Mouse (Mus musculus): ENCODE data around the gene S100a13.

Gene S100a13

DNA sequence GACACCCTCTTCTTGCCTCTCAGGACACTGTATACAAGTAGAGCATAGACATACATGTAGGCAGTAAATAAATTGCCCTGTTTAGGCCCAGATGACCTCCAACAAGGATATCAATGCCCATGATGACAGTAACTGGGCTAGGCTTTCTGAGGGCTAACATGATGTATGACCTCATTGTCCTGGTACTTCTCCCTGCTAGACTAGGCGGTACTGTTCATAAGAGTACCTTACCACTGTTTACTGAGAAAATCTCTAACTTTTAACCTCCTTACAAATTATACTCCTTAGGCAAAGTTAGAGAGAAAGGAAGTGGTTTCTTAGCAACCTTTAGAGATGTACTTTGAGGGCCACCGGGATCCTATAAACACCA is 36.2 kb downstream of the S100a13 start:
- DNase-seq (ENCODE audit: extremely low read depth, low read depth) = no peak

DNA sequence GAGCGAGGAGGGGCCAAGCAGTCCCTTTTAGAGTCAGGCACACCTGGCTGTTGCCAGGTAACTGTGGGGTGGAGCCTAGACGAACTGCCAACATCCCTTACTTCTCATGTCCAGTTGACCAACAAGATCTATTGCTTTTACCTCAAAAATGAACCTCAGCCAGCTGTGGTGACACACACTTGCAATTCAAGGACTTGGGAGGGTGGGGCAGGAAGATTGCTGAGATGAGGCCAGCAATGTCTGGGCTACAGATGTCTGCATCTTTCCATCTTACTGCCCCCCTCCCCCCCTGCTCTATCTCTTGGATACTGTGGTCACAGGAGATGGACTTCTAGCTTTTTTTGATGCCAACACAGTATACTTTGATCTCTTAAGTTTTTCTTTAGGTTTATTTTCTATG is 38.0 kb downstream of the S100a13 start:
- DNase-seq (ENCODE audit: extremely low read depth, low read depth) = no peak

DNA sequence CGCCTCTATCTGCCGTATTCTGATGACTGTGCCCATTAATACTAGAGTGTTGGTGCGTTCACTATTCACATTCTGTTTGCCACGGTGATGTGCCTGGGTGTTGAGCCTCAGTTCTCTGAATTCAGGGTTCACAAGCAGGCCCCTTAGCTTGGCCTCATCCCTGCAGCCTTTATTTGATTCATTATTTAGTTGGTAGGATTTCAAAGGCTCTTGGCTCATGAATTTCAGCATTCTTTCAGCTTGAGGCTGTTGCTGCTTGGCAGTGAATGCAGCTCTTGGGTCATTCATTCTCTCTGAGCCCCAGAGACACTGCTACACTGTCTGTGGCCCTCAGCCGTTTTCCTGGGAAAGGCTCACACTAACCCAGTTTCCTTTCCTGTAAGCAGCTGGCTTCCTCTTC is 41.7 kb downstream of the S100a13 start:
- DNase-seq (ENCODE audit: extremely low read depth, low read depth) = no peak

DNA sequence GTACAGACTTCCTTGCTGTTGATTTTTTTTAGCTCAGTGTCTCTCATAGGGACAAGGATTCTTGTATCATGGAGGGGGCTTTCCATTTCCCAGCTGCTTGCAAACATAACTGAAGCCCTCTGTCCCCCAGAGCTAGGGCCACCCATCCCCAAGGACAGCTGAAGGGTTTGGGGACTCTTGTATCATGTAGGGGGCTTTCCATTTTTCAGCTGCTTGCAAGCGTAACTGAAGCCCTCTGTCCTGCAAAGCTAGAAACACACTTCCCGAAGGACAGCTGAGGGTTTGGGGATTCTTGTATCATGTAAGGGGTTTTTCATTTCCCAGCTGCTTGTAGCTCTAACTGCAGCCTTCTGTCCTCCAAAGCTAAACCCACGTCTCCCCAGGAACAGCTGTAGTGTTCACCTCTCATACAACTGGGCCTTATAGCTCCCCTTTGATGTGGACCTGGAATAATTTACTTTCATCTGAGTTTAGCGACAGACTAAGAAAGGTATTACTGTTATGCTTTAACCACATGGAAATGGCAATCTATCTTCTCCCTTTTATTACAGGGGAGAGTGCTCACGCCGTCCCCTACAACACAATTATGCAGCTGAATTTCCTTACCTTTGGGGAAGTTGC is 45.9 kb downstream of the S100a13 start, which contains the start of gene S100a3:
Gene S100a3, plus strand, starts transcription at position 571 of the 621 bp plus-strand sequence.
- DNase-seq (ENCODE audit: extremely low read depth, low read depth) = no peak
